Mouse (Mus musculus): ENCODE measurements at regions not wholly inside any gene's neighbourhood (a gene's known extent, or its start where the extent isn't known, plus 50 kb on each side); places are given as distances from the start of the nearest gene placed in this dataset.
"Not testable (repeated sequence)": the region's sequence is repeated elsewhere in the genome, so short reads cannot be mapped to it uniquely, and the experiment has no call there.

DNA sequence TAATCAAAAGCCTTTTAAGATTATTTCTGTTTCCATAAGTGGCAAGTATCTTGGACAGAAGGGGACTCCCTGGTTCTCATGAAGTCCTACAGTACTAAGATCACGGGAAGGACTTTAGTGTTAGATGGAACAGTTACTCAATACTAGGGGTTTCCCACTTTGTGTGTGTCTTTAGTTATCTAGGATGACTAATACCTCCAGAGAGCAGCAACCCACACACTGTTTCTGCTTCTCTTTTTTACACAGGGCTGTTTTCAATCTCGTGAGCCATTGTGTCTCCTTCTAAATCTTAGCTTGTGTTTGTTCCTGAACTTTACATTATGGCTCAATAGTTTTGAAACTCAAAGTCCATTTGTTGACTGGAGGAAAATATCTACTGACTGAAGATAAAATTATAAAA is 496.5 kb upstream of the Impg1 start:
- no peak for DNase-seq (ENCODE audit: low read depth, low spot score)

DNA sequence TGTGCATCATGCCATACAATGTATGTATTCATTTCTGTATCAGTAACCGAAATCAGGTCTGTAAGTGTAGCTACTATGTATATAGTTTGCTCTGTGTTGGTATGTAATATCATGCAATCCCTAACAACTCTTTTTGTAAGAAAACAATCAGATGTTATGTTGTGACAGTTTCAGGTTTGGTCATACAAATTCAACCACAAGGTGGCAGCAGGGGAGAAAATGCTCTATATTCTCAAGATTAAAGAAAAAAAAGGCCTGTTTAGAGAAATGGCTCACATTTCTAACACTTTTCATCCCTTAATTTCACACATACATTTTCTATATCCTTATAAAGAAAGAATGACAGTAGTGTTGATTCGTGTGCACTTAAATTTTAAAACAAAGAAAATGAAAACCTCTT is 477.7 kb upstream of the Impg1 start:
- peak; percentile 12 for DNase-seq (ENCODE audit: low read depth, low spot score)

DNA sequence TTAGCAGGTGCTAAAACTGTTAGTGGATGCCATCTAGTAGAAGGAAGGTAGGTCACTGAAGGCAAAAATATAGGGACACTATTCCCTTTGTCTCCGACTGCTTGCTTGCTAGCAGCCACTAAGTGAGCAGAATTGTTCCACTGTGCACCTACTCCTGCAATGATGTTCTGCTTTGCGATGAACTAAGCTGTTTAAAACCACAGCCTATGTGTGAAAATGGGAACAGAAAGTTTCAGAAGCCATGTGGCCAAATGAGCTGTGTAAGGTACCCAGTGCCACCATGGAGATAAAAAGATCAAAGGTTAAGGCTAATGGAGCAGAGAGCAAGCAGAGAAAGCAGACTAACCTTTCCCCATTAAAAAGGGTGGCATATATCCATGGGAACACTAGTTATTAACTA is 476.1 kb upstream of the Impg1 start:
- DNase-seq (ENCODE audit: low read depth, low spot score): no peak

DNA sequence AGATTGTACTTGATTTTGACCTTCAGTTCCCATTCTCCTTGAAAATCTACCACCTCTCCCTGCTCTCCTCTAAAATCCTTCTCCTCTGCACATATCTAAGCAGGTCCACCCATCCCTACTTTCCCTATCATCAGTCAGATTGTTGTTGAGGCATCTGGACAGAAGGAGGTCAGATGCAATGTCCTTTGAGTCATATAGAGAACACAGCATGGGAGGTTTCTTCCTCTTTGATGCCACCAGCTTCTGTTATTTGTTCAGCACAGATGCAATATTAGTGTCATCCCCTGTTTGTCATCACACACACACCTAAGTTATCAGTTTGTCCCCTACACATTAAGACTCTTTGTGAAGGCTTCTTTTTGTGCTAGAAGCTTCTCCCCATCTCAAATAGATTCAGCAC is 473.0 kb upstream of the Impg1 start:
- no peak for DNase-seq (ENCODE audit: low read depth, low spot score)

DNA sequence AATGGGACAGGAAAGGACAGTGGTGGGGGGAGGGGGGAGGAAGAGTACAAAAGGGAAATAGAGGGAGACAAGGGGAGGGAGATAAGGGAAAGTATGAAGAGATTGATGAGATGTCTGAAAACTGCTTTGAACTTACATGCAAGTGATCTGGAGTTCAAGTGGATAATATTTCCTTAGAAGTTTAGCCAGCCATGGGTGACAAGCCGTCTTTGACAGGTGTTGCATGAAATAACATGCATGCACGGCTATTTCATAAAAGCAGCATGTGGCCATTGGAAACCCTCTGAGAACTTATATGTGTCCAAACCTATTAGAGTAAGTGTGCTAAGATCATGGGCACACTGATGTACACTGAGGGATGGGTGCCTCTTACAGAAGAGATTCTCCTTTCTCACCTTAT is 465.3 kb upstream of the Impg1 start:
- no peak for DNase-seq (ENCODE audit: low read depth, low spot score)

DNA sequence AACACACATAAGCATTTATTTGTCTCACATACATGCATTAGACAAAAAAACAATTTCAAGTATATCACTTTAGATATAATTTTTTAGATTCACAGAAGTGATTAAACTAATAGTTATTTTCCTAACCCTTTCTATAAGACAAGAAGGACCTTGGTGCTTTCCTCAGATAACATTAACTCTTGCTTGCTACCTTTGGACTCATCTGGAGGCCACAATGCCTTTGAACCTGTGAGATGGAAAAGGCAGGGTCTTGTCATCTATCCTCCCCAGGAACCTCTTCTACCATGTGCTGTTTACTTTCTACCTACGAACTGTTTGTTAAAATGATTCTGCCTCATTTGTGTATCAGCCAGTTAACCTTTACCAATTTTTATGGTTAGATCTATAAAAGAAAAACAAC is 455.0 kb upstream of the Impg1 start:
- no peak for DNase-seq (ENCODE audit: low read depth, low spot score)

DNA sequence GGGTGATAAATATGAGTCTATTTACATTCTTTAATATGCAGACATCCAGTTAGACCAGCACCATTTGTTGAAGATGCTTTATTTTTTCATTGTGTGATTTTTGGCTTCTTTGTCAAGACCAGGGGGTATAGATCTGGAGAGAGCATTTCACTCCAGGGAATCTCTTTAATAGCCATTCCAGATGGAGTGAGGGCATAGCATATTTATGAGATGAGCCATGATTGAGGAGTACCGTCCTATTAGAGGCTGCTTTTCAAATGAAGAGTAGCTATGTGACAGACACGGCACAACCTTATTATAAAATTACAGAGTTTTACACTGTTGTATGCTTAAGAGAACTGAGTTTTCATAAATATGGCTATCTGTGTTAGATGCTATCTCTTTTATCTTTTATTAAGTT is 448.6 kb upstream of the Impg1 start:
- no peak for DNase-seq (ENCODE audit: low read depth, low spot score)

DNA sequence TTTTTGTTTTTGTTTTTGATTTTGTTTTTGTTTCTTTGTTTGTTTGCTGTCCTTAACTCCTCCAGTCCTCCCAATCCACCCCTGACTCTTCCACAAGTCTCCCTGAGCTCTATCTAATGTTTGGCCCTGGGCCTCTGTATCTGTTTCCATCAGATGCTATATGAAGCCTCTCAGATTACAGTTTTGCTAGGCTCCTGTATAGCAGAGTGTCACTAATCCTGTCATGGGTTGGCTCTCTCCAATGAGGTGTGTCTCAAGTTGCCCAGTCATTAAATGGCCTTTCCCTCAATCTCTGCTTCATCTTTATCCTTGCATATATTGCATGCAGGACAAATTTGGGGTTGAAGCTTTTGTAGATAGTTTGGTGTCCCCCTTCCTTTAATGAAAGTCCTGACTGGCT is 446.9 kb upstream of the Impg1 start:
- DNase-seq (ENCODE audit: low read depth, low spot score): no peak

DNA sequence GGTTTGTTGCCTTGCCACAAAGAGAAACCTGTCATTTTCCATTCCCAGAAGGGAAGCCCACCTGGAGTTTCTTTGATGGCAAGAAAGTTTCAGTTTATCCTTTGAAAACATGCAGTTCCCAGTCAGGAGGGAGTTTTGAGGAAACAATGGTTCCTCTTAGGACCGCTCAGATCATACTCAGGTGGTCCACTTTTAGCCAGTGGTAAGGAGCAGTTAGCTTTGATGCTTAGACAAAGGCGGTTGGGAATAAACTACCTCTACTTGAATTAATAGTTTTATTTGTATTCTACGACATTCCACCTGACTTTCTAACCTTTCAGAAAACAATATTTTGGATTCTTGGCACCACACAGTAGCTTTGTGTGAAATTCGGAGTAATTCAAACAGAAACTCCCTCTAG is 401.5 kb upstream of the Impg1 start:
- DNase-seq (ENCODE audit: low read depth, low spot score): no peak

DNA sequence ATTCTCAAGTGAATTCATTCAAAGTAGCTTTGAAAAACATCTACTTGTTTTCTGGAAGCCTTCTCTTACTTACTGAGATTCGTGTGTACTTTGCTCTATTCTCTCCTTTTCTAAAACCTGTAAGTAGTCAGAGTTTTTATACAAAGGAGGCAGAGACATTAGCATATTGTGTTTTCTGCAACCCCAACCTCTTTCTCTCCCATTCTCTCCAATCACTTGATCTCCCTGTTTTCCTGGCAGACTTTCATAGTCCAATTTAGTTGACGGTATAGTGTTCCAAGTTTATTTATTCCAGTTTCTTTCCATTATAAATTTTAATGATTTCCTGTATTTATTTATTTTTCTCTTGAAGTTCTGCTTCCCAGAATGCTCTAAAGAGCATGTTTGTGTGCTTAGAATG is 393.7 kb upstream of the Impg1 start:
- no peak for DNase-seq (ENCODE audit: low read depth, low spot score)

DNA sequence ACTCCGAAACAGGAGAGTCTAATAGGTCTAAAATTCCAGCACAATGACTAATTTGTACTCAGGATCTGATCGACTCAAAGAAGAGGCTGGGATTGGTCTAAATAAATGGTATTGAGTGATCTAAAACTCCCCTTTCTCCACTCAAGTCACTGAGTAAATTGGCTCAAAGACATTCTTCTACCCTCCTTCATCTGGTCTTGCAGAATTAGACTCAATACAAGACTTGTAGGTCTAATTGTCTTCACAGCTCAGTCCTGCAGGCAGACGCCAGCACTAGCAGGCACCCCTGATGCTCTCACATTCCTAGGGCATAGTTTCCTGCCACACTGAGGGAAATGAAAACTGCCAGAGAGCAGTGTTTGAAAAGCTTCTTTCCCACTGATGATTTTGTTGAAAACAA is 382.9 kb upstream of the Impg1 start:
- no peak for DNase-seq (ENCODE audit: low read depth, low spot score)

DNA sequence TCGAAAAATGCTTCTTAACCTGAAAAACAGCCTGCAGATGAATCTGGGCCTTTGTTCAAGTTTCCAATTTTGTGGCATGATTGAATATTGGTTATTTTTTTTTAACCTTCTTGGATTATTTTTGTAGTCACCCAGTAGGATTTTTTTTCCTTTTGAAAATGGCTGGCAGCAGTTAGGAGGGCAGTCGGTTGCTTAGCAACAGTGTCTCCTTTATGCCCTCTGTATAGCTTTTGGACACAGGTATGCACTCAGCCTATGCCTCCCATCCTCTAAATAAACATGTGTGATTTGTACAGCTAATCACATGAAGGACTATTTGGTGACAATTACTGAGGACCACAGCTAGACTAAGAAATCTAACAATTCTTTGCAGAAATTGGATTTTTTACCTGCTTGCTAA is 367.5 kb upstream of the Impg1 start:
- no peak for DNase-seq (ENCODE audit: low read depth, low spot score)

DNA sequence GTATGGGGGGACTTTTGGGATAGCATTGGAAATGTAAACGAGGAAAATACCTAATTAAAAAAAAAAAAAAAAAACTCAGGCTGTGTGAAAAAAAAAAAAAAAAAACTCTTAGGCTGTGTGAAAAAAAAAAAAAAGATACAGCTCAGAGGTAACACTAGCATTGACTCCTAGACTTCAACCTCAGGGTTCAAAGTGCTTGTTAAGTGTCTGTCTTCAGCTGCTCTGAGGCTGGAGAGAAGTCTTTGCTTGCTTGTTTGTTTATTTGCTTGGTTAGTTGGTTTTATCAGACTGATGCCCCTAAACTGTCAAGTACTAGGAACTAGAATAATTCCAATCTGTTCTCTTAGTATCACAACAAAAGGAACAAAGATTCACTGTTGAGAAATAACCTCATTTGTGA is 360.1 kb upstream of the Impg1 start:
- DNase-seq (ENCODE audit: low read depth, low spot score): no peak

DNA sequence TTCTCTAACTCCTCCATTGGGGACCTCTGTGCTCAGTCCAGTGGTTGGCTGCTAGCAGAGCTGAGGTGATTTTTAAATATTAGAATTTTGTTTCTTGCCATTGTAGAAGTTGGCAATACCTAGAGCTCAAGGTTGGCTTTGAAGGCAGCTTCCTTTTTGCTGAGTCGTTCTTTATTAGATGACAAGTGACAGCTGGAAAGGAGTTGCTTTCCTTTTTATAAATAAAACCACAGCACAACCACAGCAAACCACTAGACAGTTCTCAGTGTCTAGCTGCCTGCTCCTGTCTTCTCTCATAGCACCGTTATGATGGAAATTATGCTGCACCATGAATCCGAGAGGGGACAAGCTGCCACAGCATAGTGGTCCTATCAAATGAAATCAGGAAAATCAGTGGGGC is 354.8 kb upstream of the Impg1 start:
- no peak for DNase-seq (ENCODE audit: low read depth, low spot score)

DNA sequence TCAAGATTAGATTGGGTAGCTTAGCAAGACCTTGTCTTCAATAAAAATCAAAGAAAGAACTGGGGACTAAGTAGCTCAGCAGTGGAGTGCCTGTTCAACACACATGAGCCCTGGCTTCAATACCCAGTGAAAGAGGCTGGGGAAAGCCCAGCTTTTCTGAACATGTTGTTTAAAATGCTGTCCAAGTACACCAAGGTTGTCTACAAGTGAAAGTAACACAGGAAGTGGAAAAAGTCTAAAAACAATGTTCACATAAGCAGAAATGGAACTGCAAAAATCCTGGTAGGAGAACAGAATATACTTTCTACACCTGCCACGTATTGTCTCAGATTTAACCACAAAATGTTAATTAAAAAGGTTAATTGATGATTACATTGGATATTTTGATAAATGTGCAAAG is 353.8 kb upstream of the Impg1 start:
- no peak for DNase-seq (ENCODE audit: low read depth, low spot score)

DNA sequence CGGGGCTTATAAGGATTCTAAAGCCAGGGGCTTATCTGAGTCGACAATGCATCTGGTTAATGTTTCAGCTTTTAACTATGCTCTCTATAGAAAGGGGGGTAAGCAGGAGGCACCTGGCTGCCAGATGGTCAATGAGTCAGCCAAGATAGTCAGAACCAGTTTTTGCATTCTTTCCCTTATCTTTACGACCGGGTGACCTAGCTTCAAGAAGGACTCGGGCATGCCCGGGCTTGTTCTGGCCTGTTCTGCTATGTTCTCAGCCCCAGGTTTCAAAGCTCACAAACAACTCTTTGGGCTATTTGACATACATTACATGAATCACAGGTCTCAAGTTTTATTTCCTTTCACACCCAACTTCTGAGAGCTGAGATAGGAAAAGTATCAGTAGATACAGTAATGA is 348.6 kb upstream of the Impg1 start:
- not testable (repeated sequence) for DNase-seq (ENCODE audit: low read depth, low spot score)

DNA sequence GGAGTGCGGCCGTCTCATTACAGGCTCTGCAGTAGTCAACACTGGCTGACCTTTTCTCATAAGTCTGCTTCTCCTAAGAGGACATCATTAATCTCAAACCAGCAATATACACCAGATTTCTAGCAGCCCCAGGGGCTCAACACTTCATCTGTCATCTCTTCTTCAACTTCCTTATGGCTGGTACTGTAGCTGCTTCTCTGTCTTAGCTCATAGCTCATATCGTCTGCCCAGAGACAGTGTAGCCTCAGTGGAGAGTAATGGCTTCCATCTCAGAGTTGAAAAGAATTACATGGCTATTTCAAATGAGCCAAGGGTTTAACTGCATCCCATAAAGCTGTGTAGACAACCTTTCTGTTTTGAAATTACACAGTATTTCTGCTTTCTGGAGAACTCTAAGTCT is 326.2 kb upstream of the Impg1 start:
- no peak for DNase-seq (ENCODE audit: low read depth, low spot score)

DNA sequence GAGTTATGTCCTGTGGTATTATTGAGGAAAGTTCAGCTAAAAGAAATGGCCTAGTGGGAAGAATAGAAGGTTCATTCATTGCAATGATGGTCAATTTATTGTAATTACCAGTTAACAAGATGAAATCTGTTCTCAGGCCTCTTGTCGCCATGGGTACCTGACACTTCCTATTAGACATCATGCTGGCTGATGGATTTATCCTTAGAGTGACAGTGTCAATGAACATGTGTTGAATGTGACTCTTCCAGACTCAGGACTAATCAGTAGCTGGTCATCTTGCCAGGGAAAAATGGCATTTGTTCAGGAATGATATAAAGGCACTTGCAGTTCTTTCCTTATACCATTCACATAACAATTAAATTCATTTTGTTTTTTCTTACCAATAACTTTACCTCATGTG is 309.3 kb upstream of the Impg1 start:
- no peak for DNase-seq (ENCODE audit: low read depth, low spot score)

DNA sequence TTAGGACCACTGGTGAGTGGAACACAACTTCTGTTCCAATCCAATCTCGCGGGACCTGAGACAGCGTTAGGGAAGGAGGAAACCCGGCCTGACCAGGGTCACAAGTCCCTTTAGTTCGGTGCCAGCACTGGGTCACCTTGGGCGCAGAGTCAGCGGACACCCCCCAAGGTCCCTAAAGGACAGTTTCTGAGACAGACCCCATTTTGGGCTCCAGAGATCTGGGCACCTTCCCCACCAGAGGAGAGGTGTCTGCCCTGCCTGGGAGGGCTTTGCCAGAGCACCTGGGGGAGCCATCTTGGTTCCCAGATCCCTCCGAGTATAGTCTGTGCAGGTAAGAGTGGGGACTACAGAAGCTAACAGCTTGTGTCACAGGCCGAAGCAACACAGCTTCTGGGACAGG is 270.5 kb upstream of the Impg1 start:
- DNase-seq (ENCODE audit: low read depth, low spot score): not testable (repeated sequence)

DNA sequence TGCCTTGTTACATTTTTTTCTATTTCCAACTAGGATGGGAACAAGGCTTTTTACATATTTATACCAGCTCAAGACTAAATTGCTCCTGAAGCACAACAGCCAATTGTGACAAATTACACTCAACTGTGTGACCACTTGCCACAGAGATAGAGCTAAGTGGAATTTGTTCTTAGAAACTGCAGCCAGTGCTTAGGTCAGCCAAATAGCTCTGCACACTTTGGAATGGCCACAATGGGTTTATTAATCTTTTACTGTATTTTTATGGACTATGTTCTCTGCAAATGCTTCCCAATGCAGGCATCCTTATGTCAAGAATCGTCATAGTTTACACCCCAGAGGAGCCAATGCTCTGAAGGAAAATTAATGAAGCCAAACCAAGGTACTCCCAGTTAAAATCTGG is 267.7 kb upstream of the Impg1 start:
- DNase-seq (ENCODE audit: low read depth, low spot score): no peak

DNA sequence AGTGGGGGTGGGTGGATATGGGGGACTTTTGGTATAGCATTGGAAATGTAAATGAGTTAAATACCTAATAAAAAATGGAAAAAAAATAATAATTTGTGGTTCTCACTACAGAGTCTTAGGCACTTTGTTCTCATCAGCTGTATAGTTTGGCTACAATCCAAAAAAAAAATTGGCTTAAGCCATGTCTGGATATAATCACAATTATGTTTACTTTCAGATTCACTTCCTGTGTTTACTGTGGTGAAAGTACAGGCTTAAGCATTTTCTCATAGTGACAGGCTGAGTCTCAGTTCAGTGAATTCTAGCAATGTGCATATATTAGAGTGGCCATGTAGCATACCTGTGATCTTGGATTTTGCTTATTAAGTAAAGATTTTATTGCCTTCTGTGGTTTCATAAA is 258.4 kb upstream of the Impg1 start:
- DNase-seq (ENCODE audit: low read depth, low spot score): no peak

DNA sequence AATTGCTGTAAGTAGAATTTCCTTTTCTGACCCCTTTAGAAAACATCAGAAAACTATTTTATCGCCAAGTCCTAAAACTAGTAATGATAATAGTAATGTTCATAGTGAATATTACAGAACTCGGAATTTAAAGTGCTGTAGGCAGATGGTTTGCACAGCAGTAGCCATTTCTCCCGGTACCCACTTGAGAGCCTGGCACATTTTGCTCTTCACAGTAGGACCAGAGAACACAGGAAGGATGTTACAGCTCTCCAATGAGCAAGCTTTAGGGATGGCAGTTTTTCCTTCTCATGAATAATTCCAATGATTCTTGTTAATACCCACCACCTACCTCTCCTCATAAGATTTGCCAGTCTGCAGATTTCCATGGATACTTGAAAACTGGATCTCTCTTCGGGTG is 253.2 kb upstream of the Impg1 start:
- no peak for DNase-seq (ENCODE audit: low read depth, low spot score)

DNA sequence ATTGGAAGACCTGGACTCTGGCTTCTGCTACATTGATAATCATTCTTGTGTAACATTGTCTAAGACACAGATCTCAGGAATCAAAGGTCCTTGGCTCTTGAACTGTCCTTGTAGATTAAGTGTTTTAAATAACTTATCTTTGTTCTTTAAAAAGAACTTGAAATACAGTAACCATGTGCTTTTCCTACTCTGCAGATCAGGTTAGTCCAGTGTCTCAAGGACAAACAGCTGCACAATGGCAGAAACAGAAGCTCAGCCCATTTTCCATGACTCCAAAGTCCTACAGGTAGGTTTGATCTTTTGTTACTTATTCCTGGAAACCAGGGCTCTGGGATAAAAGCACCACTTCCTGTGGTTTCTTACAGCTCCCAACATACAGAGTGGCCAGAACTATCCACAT is 244.5 kb upstream of the Impg1 start:
- no peak for DNase-seq (ENCODE audit: low read depth, low spot score)

DNA sequence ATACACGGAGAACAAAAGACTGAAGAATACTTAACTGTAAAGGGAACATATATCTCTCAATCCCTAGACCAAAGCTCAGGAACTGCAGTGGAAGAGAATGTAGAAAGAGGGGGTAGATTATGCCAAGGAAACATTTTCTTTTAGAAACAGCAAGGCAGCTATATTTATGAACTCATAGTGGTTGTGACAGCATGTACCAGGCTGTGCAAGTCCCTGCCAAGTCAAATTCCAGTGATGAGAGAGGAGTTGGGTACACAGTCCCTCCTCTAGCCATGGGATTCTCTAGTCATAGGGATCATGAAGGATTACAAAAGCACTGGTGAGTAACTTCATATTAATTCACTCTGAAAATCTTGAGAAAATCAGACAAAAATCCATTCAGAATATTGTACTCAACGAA is 240.0 kb upstream of the Impg1 start:
- DNase-seq (ENCODE audit: low read depth, low spot score): no peak

DNA sequence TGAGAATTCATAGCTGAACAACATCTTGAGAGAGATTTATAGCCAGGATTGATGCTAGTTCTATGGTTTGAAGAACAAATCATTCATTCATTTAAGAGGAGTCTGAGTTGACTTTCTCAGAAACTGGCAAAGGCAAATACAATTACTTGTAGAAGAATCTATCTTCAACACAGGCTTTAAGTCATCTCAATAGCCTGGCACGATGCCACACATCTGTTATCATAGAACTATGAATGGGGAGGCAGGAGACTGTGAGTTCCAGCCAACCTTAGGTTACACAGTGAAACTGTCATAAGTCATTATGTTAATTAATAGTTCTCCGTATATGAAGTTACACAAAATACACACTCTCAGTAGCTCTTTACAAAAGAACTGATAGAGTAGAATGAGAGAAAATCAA is 231.9 kb upstream of the Impg1 start:
- no peak for DNase-seq (ENCODE audit: low read depth, low spot score)
